Mouse (Mus musculus): ENCODE measurements around the gene Sgca. TPM values are rescaled to one million over a fixed set of nuclear protein-coding genes. Genes with fewer than 3 reads are reported as not detected.

The Sgca gene
- polyA plus RNA-seq, 1 experiment from 2014 or later: not detected

- Histone ChIP-seq H3K27me3 (no peaks in the 10 kb centered on the region), H3K9me3 (no peaks in the 10 kb centered on the region), H3K4me2 (replicated peaks) (peak within 1 kb of the TSS; percentile 98), H3K4me1 (peaks cover 76% of the 10 kb centered on the region), H3K9ac (replicated peaks) (peak within 1 kb of the TSS; percentile 92), H3K4me3 (peak within 1 kb of the TSS; percentile 73), H3K36me3 (no peaks in the 10 kb centered on the region), H3K27ac (replicated peaks) (peak within 1 kb of the TSS; percentile 91)
- under 1% methylated on average over 62 of the region's 69 CpGs for WGBS
- ATAC-seq (ENCODE audit: low FRiP score, low read depth): peak; percentile 77
Measured at GRCm38 (mm10) chr11:94990749-94991577, 14.8 kb upstream of the Sgca start, which contains the start of gene Ppp1r9b. Gene Ppp1r9b (plus strand): TSS chr11:94991035.

GRCm38 (mm10) chr11:94990102-94990748 lies 14.1 kb upstream of the Sgca start:
- peak overlapping the region; percentile 91 for H3K27ac ChIP-seq (replicated peaks)
- WGBS: 49% methylated on average over 6 of the region's 6 CpGs
- peak overlapping the region; percentile 73 for H3K4me3 ChIP-seq
- no peaks in the 10 kb centered on the region for H3K36me3 ChIP-seq
- no peaks in the 10 kb centered on the region for H3K9me3 ChIP-seq
- no peak for ATAC-seq (ENCODE audit: low FRiP score, low read depth)
- H3K9ac ChIP-seq (replicated peaks): peak overlapping the region; percentile 92
- peaks cover 72% of the 10 kb centered on the region for H3K4me1 ChIP-seq
- peak overlapping the region; percentile 98 for H3K4me2 ChIP-seq (replicated peaks)
- no peaks in the 10 kb centered on the region for H3K27me3 ChIP-seq

DNA sequence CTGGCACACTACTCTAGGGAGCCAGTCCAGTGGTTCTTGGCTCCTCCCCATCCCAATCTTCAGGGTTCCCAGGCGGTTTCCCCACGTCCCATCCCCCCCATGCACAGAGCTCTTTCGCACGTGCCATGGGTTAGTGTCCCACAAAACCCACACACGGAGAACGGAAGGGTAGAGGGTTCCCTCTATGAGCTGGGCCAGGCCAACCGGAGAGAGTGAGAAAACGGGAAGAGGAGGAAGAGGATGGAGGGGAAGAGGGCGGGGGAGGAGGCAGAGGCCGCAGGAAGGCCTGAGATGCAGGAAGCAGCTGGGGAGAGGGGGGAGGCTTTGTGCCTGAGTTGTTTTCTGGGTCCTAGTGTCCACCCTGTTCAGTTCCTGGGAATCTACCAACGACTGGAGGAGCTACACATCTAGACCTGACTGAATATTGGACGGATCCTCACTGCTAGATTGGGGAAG lies 13.5 kb upstream of the Sgca start:
- Histone ChIP-seq H3K9ac (replicated peaks) (peak overlapping the region; percentile 73), H3K4me2 (replicated peaks) (peak overlapping the region; percentile 98), H3K4me3 (peak overlapping the region; percentile 56), H3K27ac (replicated peaks) (peak overlapping the region; percentile 91), H3K27me3 (no peaks in the 10 kb centered on the region), H3K9me3 (no peaks in the 10 kb centered on the region), H3K4me1 (peaks cover 68% of the 10 kb centered on the region), H3K36me3 (no peaks in the 10 kb centered on the region)
- WGBS: 0% methylated on average over 12 of the region's 12 CpGs
- ATAC-seq (ENCODE audit: low FRiP score, low read depth): peak; percentile 61

GRCm38 (mm10) chr11:94988780-94989561 lies 12.8 kb upstream of the Sgca start:
- H3K27ac ChIP-seq (replicated peaks): peak overlapping the region; percentile 91
- no peaks in the 10 kb centered on the region for H3K27me3 ChIP-seq
- ATAC-seq (ENCODE audit: low FRiP score, low read depth): no peak
- 19% methylated on average over 10 of the region's 10 CpGs for WGBS
- H3K9me3 ChIP-seq: no peaks in the 10 kb centered on the region
- H3K4me1 ChIP-seq: peaks cover 62% of the 10 kb centered on the region
- no peaks in the 10 kb centered on the region for H3K36me3 ChIP-seq
- H3K9ac ChIP-seq (replicated peaks): peak overlapping the region; percentile 73
- H3K4me2 ChIP-seq (replicated peaks): peak overlapping the region; percentile 98
- H3K4me3 ChIP-seq: peak overlapping the region; percentile 56

GRCm38 (mm10) chr11:94987851-94988250 lies 11.7 kb upstream of the Sgca start:
- ATAC-seq (ENCODE audit: low FRiP score, low read depth): no peak
- H3K4me2 ChIP-seq (replicated peaks): no peak overlapping the region
- no peak overlapping the region for H3K9ac ChIP-seq (replicated peaks)
- 78% methylated on average over 8 of the region's 8 CpGs for WGBS
- no peaks in the 10 kb centered on the region for H3K9me3 ChIP-seq
- H3K4me3 ChIP-seq: no peak overlapping the region
- H3K36me3 ChIP-seq: no peaks in the 10 kb centered on the region
- no peak overlapping the region for H3K27ac ChIP-seq (replicated peaks)
- no peaks in the 10 kb centered on the region for H3K27me3 ChIP-seq
- peaks cover 51% of the 10 kb centered on the region for H3K4me1 ChIP-seq

DNA sequence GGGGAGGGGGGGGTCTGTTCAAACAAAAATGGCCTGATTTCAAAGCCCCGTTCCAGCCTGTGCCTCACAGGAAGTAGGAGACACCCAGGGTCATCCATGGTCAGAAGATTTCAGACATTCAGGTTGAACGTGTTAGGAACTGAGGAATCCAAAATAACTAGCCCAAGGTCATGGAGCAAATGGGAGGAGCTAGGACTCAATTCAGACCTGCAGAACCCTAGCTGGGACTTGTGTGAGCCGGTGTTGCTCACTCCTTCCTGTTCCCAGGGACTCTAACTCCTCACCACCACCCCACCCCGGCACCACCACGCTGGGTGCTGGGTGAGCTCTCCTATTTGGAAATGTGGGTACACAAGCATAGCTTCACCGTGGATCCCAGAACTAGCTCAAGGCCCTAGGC lies 11.2 kb upstream of the Sgca start:
- Histone ChIP-seq H3K4me3 (no peak overlapping the region), H3K36me3 (no peaks in the 10 kb centered on the region), H3K4me1 (peaks cover 46% of the 10 kb centered on the region), H3K4me2 (replicated peaks) (no peak overlapping the region), H3K27me3 (no peaks in the 10 kb centered on the region), H3K9me3 (no peaks in the 10 kb centered on the region), H3K27ac (replicated peaks) (no peak overlapping the region), H3K9ac (replicated peaks) (no peak overlapping the region)
- whole genome bisulfite sequencing: 44% methylated on average over 6 of the region's 6 CpGs
- no peak for ATAC-seq (ENCODE audit: low FRiP score, low read depth)

GRCm38 (mm10) chr11:94986435-94986834 lies 10.3 kb upstream of the Sgca start:
- Histone ChIP-seq H3K4me2 (replicated peaks) (no peak overlapping the region), H3K36me3 (no peaks in the 10 kb centered on the region), H3K4me3 (no peak overlapping the region), H3K27me3 (no peaks in the 10 kb centered on the region), H3K27ac (replicated peaks) (no peak overlapping the region), H3K9ac (replicated peaks) (no peak overlapping the region), H3K4me1 (peaks cover 40% of the 10 kb centered on the region), H3K9me3 (no peaks in the 10 kb centered on the region)
- no peak for ATAC-seq (ENCODE audit: low FRiP score, low read depth)
- WGBS: 78% methylated on average over 2 of the region's 2 CpGs

GRCm38 (mm10) chr11:94985822-94986221 lies 9.7 kb upstream of the Sgca start:
- H3K9ac ChIP-seq (replicated peaks): no peak overlapping the region
- no peaks in the 10 kb centered on the region for H3K36me3 ChIP-seq
- H3K9me3 ChIP-seq: no peaks in the 10 kb centered on the region
- H3K27me3 ChIP-seq: no peaks in the 10 kb centered on the region
- no peak for ATAC-seq (ENCODE audit: low FRiP score, low read depth)
- H3K4me1 ChIP-seq: peaks cover 40% of the 10 kb centered on the region
- H3K4me3 ChIP-seq: no peak overlapping the region
- H3K27ac ChIP-seq (replicated peaks): no peak overlapping the region
- WGBS: 85% methylated on average over 5 of the region's 5 CpGs
- H3K4me2 ChIP-seq (replicated peaks): no peak overlapping the region

DNA sequence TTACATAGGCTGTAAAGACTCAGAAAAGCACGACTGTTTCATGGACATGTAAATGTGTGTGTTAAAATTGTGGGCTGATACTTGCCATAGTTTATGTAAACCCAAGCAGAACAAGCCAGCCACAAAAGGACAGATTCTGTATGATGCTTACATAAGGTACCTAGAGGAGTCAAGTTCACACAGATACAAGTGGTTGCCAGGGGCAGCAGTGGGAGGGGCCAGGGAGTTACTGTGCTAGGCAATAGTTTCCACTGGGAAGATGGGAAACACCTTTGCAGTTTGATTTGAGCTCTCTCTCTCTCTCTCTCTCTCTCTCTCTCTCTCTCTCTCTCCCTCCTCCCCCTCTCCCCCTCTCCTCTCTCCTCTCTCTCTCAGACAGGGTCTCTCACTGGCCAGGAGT lies 9.0 kb upstream of the Sgca start:
- no peak overlapping the region for H3K27ac ChIP-seq (replicated peaks)
- H3K4me3 ChIP-seq: no peak overlapping the region
- ATAC-seq (ENCODE audit: low FRiP score, low read depth): no peak
- H3K9ac ChIP-seq (replicated peaks): no peak overlapping the region
- H3K4me2 ChIP-seq (replicated peaks): no peak overlapping the region
- H3K27me3 ChIP-seq: no peaks in the 10 kb centered on the region
- H3K36me3 ChIP-seq: no peaks in the 10 kb centered on the region
- 49% methylated on average over 1 of the region's 1 CpGs for WGBS
- H3K9me3 ChIP-seq: no peaks in the 10 kb centered on the region
- H3K4me1 ChIP-seq: peaks cover 34% of the 10 kb centered on the region

GRCm38 (mm10) chr11:94979462-94980179 lies 3.5 kb upstream of the Sgca start:
- Histone ChIP-seq H3K4me1 (peaks cover 8% of the 10 kb centered on the region; the same call in 1 of the 2 replicates), H3K27me3 (no peaks in the 10 kb centered on the region), H3K27ac (replicated peaks) (no peak overlapping the region), H3K9ac (replicated peaks) (no peak overlapping the region), H3K4me2 (replicated peaks) (peak overlapping the region; percentile 45), H3K9me3 (no peaks in the 10 kb centered on the region), H3K36me3 (no peaks in the 10 kb centered on the region), H3K4me3 (no peak overlapping the region)
- 79% methylated on average over 11 of the region's 11 CpGs for WGBS
- peak; percentile 18; the same call in 1 of the 2 replicates for ATAC-seq (ENCODE audit: low FRiP score, low read depth)

- no peaks in the 10 kb centered on the region for H3K9me3 ChIP-seq
- peak overlapping the region; percentile 45 for H3K4me2 ChIP-seq (replicated peaks)
- peak; percentile 96 for ATAC-seq (ENCODE audit: low FRiP score, low read depth)
- H3K27me3 ChIP-seq: no peaks in the 10 kb centered on the region
- 0 out of 2 replicates have a peak overlapping the region, but pooled peaks have one; percentile 24 for H3K9ac ChIP-seq (replicated peaks)
- peak overlapping the region; percentile 86 for H3K27ac ChIP-seq (replicated peaks)
- WGBS: under 1% methylated on average over 20 of the region's 20 CpGs
- H3K36me3 ChIP-seq: no peaks in the 10 kb centered on the region
- peak overlapping the region; percentile 18 for H3K4me3 ChIP-seq
- H3K4me1 ChIP-seq: peaks cover 8% of the 10 kb centered on the region; the same call in 1 of the 2 replicates
Measured at GRCm38 (mm10) chr11:94978947-94979346, 2.8 kb upstream of the Sgca start.

Measured in midbrain, embryonic 12.5 days (tissue).